Mouse (Mus musculus) fat pad, adult 2 months (tissue): ENCODE results near the gene Eps8.

Experiments
- DNase-seq: peaks from one replicate; pipeline ENCODE4 v3.0.0-alpha.2; 2011; ENCODE audit warnings: low read depth, low spot score; ENCODE audit errors: extremely low read depth

Gene Eps8

DNA sequence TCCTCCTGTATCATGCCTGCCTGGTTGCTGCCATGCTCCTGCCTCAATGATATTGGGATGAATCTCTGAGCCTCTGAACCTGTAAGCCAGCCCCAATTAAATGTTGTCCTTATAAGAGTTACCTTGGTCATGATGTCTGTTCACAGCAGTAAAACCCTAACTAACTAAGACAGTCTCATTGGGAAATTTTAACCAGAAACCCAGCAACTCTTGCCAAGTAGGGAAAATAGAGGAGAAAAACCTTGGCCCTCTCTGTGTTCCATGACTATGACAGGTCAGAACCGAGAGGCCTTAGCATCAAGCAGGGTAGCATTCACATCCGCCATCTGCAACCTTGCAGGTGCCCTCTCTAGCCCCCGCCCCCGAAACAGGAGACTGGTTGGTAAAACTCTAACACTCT is 78.6 kb downstream of the Eps8 start:
- no peak for DNase-seq

DNA sequence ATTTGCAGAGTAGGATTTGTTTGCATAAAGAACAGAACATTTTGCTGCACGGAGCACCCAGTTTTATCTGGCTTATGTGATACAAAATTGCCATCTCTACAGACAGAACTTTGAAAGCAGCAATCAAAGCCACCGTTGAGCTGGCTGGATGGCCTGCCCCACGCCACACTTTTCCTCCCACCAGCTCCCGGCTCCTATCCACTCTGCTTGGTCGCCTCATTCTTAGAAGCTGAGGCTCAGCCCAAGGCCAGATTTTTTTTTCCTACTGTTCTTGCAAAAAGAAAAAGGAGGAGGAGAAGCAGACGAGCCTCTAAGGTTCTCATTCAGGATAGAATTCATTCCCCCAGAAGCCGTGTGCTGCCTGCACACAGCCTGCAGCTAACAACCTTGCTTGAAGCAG is 80.8 kb downstream of the Eps8 start:
- no peak for DNase-seq

DNA sequence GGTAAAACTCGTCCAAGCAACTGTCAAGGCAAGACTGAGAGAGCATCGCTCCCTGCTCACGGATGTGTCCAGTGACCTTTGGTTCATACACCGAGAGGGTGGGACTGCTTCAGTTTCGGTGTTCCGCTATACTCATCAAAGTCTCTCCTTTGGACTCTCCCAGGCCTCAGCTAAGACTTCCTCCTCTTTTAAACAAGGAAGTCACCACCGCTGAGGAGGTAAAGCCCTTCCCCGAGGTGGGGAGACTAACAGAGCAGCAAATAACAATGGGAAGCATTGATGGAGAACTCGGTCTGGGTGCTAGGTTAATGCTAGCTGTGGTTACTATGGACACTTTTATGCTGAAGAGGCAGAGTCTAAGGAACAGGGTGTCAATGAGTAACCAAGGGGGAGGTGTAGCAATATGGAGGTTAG is 84.0 kb downstream of the Eps8 start:
- no peak for DNase-seq

DNA sequence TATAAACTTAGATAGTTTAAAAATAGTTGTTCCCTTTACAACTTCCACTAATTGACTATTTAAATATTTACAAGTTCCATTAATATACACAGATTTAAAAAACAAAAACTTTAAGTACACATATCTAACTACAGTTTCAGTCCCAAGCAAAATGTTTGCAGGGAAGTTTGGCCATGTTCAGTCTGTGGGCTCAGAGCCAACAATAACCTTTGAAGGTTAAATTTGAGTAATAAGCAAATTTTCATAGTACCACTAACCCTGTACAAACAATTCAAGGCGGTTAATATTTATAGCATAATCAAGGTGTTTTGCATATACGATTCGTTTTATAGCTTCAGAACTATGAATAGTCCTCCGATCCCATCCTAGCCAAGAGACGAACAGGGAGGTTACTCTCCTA is 84.7 kb downstream of the Eps8 start:
- DNase-seq = no peak

DNA sequence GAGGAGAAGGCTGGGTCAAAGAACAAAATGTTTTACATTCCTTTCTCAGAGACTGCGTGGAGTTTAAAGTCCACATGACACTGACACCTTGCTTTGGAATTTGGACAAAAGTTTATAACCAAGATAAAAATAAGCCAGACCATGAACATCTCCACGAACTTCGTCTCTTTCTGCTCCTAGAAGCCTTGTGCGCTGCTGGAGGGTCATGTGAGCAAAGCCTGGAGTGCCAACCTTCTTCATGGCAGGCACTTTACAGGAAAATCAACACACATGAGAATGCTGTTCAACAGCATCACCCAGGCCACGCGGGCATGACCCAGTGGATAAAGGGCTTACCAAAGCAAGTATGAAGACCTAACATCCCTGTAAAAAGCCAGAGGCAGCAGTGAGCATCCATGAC is 85.6 kb downstream of the Eps8 start:
- no peak for DNase-seq

DNA sequence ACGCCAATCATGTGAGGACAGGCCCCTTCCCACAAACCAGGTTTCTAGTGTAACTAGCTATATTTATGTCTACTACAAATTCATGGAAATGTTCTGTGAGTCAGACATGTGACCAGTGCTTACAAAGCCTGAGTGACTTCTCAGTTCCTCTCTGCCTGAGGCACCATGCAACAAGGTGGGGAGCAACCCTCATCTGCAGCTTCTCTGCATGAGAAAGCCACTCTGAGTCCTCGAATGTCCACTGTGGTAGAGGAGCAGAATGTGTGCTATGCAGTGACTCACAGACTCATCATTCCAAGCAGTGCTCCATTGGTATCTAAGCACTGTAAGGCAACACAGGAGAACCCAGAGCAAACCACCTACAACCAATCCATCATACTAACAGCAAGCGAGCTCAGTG is 88.8 kb downstream of the Eps8 start:
- DNase-seq = no peak

DNA sequence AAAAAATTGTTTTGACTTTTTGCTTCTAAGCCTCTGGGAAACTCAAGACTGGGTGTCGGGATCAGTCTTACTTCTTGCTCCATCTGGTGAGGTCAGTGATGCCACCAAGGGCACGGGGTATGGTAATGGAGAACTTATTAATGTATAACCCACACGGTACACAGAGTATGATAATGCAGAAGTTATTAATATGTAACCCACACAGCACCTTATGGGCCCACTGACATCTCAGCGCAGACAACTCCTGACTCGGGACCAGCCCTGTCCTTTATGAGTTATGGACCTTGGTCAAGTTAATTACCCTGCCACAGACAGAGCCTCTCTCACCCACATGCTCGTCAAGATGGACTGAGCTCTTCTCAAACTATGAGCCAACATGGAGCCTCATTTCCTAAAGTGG is 89.2 kb downstream of the Eps8 start:
- DNase-seq = no peak

DNA sequence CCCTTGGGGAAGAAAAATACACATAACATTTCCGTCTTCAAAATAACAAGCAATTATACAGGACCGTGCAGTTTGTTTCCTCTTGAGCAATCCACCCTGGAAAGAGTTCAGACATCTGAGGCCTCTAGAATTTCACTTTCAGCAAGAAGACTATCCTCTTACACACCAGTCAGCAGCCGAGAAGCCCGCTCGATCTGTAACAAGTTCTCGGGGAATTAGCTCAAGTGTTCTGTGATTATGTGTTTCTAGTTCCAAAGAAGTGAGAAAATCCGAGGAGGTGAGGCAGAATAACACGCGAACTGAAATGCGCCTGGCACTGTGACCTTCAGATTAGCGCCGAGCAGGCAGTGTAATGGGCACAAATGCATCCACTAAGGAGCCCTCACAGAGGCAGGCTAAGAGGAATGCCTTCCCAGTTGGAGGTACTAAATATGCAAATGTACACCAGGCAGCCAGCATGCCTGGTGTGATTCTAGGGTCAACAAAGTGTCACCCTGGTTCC is 94.3 kb downstream of the Eps8 start:
- peak; percentile 37 for DNase-seq

DNA sequence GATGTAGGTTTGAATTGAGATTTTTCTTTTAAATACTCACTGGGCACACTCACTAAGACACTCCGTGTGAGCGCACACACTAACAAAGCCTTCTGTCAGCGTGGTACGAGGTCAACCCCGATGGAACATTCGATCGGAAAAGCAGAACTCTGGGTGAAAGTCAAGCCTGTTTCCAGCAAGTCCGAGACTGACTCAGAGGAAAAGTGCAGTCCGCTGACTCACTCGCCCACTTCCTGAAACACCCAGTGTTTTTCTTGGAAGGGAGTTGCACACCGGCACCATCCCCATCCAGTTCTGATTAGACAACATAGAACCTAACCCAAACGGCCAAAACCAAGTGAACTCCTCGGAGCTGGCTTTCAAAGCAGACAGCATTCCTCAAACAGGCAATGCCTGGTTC is 95.8 kb downstream of the Eps8 start:
- DNase-seq = peak; percentile 13

DNA sequence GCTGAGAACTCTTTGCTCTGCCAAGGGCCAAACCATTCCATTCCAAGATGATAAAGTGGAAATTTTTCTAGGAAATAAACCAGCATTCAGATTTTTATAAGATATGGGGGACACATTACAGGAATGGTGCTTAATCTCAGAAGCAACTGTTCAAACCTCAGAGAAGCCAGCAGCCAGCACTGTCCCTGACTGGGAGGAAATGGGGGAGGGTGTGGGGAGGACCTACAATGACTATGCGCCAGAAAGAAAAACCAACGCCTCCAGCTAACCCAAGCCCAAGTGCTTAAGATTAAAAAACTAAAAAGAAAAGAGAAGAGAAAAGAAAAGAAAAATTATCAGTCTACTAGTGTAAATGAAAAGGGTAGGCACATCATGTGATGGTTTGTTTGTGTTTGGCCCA is 97.0 kb downstream of the Eps8 start:
- no peak for DNase-seq

DNA sequence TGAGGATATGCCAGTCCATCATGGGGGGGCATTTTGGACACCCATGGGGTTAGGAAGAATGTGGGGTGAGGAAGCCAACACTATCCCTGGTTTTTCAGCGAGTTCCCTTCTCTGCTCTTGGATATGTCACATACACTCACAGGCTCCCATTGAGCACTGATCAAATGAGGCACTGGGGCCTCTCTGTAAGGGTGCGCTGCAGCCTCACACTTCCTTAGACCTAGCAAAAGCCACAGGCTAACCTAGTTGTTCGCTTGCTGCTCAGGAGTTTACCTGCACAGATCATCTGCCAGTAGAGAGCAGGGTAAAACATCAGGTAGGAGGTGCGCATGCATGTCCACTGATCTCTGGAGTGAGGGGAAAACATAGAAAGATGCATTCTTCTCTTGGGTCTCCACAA is 97.5 kb downstream of the Eps8 start:
- DNase-seq = no peak

DNA sequence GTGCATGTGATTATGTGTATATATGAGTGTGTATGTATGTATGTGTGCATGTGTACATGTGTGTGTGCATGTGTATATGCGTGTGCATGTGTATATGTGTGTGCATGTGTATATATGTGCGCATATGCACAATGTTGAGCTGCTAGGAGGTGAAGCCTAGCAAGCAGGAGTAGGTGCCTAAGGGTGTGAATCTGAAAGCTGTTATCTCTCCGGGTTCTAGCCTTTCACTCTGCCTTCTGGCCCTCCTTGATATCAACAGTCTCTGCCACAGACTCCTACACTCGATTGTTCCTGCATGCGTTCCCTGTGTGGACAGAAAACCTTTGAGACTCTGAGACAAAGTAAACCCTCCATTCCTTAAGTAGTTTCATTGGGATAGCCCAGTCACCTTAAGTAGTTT is 98.0 kb downstream of the Eps8 start:
- DNase-seq = no peak

DNA sequence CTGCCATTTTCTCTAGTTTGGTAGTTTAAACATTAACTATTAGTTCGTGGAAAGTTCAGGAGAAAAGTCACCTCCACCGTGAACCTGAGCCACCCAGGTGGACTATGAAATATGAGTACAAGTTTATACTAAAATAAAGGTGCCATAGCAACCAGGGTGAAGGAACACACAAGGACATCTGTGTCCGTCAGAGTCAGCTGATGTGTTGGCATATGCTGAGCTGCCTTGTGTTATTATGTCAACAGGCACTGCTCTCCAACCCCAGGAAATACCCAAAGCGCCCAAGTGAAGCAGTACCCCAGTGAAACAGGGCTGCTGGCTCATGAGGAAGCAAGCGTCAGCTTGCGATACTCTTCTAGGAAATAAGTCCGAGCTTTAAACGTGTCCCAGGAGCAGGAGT is 104.5 kb downstream of the Eps8 start:
- no peak for DNase-seq

DNA sequence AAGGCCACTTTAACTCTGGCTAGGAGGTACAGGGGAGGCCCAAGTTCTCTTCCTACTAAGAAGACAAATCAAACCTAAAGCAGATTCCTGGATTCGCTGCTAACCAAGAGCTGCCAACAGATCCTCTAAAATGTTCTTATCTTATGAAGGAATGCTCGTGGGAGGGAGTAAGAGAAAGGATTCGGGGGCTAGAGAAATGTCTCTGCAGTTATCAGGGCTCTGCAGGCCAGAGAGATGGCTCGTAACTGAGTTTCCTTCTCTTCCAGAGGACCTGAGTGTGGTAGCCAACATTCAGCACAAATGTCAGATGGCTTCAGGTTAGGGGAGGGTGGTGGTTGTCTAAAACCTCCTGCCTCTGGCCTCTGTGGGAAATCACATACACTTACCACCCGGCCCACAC is 106.1 kb downstream of the Eps8 start:
- no peak for DNase-seq

DNA sequence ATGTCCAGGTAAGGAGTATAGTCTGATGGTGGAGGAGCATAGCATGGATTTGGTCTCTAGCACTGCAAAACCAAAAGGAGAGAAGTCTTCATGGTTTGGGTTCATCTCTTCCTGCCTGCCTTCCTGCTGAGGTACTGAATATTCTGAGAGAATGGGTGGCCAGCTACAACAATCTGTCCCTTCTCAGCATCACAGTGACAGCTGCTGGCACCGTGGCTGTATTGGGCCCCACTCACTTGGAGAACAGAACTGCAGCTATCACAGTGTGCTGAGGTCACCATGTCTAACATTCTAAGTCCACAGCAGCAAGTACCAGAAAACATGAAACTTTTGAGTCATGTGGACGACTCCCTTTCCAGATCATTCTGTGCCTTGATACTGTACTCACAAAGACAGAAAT is 107.1 kb downstream of the Eps8 start:
- no peak for DNase-seq

DNA sequence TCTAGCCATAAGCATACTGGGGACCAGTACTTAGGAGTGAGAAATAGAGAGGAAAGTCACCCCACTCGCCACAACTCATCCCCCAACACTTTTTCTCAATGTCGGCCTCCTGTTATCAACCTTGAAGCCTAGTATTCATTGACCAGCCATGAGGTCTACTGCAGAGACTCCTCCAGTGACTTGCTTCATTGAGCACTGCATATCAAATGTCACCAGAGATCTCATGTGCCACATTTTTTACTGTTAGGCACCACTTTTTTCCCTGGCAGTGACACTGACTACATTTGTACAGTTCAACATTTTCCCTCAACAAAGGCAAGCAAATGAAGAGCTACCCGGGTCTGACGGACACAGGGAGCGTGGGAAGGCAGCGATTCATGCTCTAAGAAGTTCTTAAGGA is 108.6 kb downstream of the Eps8 start:
- no peak for DNase-seq

DNA sequence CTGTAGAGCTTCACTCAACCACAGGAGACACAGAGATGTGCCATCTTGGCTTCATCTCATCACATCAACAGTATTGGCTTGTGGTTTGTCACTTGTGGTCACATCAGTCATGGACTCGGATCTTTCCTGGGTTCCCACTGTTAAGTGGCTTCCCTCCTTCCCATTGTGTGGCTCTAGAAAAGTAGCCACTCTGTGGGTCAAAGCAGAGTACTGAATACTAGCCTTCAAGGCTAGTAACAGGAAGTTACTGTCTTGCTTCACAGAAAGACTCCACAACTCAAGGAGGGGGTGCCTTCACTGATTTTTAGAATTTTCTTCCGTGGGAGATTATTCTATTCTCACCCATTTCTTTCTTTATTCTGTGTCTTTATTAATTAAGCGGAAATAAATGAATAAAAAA is 109.3 kb downstream of the Eps8 start:
- no peak for DNase-seq

DNA sequence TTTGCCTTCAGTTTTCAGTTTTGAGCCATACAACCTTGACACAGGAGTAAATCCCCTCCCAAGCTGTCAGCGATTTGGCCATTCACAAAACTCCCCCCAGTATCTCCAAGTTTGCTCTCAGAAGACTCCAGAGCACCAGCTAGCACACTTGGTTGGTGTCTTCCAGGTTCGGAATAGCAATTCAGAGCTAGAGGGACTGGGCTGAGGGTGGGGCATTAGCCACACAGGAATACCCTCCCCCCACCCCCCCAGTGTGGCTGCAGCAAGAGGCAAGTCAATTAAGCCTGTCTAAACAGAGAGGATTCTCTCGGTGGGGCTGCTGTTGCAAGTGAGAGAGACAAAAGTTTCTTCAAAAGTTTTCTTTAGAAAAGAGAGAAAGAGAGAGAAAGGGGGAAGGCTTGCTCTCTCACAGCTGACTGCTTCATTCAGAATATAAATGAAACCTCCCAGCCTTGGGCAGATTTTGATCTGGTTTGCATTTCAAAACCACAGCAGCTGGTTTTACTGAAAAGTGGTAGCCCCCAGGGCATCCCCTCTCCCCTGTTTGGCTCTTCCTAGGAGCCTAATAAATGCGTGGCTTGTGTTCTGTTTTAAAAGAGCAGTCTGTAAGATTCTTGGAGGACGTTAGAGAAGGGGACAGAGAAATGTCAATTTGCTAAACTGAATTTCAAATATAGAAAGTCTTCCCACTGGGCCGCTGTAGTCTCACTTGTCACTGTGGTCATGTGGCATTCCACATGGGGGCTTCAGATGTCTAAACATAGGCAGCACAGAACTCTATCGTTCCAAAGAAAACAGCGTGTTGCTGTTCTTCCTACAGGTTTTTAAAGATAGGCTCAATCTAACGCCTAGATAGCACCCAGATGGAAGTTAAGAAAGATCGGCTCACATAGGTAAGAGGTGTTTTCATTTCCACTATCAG is 112.2 kb downstream of the Eps8 start:
- no peak for DNase-seq

DNA sequence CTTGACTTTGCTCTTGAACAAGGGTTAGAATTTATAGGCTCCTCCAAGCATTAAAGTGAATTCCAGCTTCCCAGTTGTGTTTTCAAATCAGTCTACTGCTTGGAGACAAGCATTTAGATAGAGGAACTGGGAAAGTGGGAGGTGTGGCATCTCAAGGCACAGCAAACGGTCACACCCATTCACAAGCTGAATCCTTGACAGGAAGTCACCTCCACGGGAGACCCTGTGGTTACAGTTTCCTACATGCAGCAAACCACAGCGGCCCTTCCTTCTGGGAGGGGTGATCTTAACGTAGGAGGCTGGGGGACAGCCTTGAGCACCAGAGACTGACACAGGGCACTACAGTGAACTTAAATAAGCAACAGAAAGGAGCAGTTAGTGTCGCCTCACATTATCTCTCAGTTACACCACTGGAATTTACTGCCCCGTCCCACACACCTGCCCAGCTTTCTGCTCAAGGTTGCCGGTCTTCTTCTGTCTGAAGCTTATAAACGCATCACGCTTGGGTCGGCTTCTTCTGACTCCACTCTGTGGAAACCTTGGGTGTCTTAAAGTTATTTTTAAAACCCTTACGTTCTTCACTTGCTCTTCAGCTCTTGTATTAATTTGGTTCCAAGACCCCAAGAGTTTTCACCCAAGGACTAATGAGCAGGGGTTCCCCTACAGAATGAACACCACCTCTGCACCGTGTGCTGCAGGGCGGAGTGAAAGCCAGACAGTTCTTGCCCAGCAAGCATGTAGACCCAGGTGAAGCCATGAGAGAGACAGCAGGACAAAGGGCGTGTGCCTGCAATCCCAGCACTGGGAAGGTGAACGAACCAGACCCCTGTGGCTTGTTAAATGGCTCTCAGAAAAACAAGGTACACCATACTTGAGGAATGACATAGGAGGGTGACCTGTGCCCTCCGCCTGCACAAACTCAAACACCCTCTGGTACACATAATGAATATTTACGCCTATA is 113.2 kb downstream of the Eps8 start:
- no peak for DNase-seq

DNA sequence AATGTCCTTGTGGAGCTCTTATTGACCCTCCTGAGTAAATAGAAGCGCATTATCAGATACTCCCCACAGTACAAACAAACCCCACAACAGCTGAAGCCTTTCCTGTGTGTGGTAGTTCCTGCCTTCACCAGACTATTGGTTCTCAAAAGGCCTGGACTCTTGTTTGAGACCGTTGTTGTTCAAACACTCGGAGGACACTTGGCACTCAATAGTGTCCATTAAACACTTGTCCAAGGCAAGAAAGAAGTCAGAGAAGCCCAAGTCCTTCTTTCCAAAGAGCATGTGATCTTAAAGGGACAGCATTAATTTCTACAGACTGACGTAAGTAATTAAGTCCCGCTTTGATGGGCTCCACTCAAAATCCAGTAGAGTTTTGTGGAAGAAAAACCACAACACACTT is 113.9 kb downstream of the Eps8 start:
- no peak for DNase-seq

DNA sequence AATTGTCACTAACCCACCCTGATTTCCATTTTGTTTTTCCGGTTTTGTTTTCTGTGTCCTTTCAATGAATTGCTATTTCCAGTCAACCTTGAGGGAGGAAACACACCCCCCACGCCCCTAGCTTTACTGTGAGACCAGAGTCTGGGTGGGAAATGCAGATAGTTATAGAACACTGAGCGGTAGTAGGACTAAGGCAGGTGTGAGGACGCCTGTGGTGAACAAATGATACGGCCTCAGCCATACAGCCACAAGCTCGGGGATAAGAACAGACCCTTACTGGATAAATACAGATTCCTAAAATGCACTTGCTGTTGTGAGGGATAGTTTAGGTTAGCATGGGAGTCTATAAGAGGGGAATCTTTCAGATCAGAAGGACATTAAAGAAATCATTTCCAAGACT is 114.3 kb downstream of the Eps8 start:
- no peak for DNase-seq

DNA sequence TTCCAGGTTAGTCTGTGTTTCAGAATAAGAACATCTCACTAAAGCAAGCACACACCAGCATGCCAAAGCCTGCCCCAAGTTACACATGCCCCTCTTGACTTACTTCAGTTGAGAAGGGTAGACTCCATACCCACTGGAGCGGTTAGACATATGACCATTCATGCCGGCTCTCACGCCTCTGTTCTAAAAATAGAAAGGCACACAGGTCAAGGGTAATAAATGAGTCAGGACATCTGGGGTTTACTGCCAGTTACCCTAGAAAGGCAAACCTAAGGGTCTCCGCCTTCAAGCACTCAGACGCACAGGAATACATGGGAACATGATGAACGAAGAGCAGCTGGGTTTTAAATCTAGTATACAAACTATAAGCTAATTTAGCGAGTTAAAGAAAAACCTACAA is 115.5 kb downstream of the Eps8 start:
- DNase-seq = no peak
